Mouse (Mus musculus) ovary, postnatal 10 days (tissue): ENCODE data around the gene Pced1b.
"Not testable (repeated sequence)": the region's sequence is repeated elsewhere in the genome, so short reads cannot be mapped to it uniquely, and the experiment has no call there.

ENCODE experiments used
- DNase-seq: peaks from one replicate; pipeline ENCODE4 v3.0.0; 2022; ENCODE audit warnings: low spot score

The Pced1b gene

GRCm38 (mm10) chr15:97246911-97247790 is at the start of gene Pced1b, which contains the start of gene Amigo2:
Gene Pced1b (plus strand): TSS chr15:97247107.
Gene Amigo2 (minus strand): TSS chr15:97247287.
- DNase-seq: peak; percentile 58

GRCm38 (mm10) chr15:97204889-97205288 is 42.0 kb upstream of the Pced1b start:
- DNase-seq: no peak

- DNase-seq: no peak
These were observed 41.1 kb upstream of the Pced1b start for GRCm38 (mm10) chr15:97205776-97206175.

GRCm38 (mm10) chr15:97206506-97206905 is 40.4 kb upstream of the Pced1b start:
- DNase-seq: no peak

- DNase-seq: not testable (repeated sequence)
These were observed 37.2 kb upstream of the Pced1b start for GRCm38 (mm10) chr15:97209754-97210153.

GRCm38 (mm10) chr15:97212501-97213477 is 34.1 kb upstream of the Pced1b start:
- DNase-seq: no peak

GRCm38 (mm10) chr15:97216843-97217242 is 30.1 kb upstream of the Pced1b start:
- no peak for DNase-seq

GRCm38 (mm10) chr15:97223431-97223830 is 23.5 kb upstream of the Pced1b start:
- no peak for DNase-seq

- DNase-seq: no peak
These were observed 22.9 kb upstream of the Pced1b start for GRCm38 (mm10) chr15:97224003-97224402.

GRCm38 (mm10) chr15:97229494-97230077 is 17.3 kb upstream of the Pced1b start:
- DNase-seq: no peak

GRCm38 (mm10) chr15:97234076-97234475 is 12.8 kb upstream of the Pced1b start:
- no peak for DNase-seq

- peak; percentile 29 for DNase-seq
These were observed 11.7 kb upstream of the Pced1b start for GRCm38 (mm10) chr15:97235183-97235582.

GRCm38 (mm10) chr15:97236943-97237342 is 10.0 kb upstream of the Pced1b start:
- no peak for DNase-seq

- DNase-seq: no peak
These were observed 1.5 kb upstream of the Pced1b start for GRCm38 (mm10) chr15:97245392-97245791.

- no peak for DNase-seq
These were observed 651 bp upstream of the Pced1b start for GRCm38 (mm10) chr15:97246256-97246655.

- DNase-seq: peak; percentile 24
These were observed 869 bp downstream of the Pced1b start for GRCm38 (mm10) chr15:97247791-97248161.

GRCm38 (mm10) chr15:97248296-97248695 is 1.4 kb downstream of the Pced1b start:
- no peak for DNase-seq

GRCm38 (mm10) chr15:97249322-97249721 is 2.4 kb downstream of the Pced1b start:
- DNase-seq: no peak

- no peak for DNase-seq
These were observed 5.7 kb downstream of the Pced1b start for GRCm38 (mm10) chr15:97252493-97253034.

- DNase-seq: no peak
These were observed 7.5 kb downstream of the Pced1b start for GRCm38 (mm10) chr15:97254375-97254774.

- DNase-seq: no peak
These were observed 8.9 kb downstream of the Pced1b start for GRCm38 (mm10) chr15:97255800-97256199.

- no peak for DNase-seq
These were observed 9.5 kb downstream of the Pced1b start for GRCm38 (mm10) chr15:97256411-97256810.
